Mouse (Mus musculus) hematopoietic multipotent progenitor cell, adult 10-12 weeks (in vitro differentiated cells): ENCODE data around the gene Tmem29. TPM values are rescaled to one million over a fixed set of nuclear protein-coding genes. Genes with fewer than 3 reads are reported as not detected.

Source experiments
- polyA plus RNA-seq: library from polyadenylated mRNA; stranded (reverse); fragments of >175 nt; gene quantifications from 2 replicates; pipeline ENCODE4 v1.2.3, GENCODE M21; 2012; ENCODE audit warnings: low replicate concordance

Gene Tmem29
- 0.39 and 1.4 TPM in 2 replicates for polyA plus RNA-seq

DNA sequence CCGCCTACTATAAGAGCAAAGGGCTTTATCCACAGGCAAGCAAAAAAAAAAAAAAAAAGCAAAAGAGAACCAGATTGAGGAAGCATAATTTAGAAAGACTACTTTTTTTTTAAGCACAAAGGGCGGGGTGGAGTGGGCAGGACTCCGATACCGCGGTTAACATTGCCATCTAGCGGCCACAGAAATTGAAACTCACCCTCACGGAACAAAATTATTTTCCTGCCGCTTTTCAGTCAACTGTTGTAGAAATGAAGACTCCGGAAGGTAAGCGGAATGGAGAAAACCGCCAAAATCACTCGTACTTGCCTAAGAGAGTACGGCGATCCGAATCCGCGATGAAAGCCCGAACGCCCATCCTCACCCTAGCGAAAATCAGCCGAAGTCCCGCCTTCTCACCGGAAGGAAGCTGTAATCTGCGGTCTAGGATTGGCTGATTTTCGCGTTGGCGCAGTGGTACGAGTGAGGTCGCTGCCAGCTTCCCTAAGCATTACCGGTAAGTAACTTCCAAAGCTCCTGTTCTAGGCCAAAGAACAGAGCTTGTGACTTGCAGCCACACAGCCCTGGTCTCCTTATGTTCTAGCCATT lies at the start of gene Tmem29:
Gene Tmem29 (minus strand): TSS at position 389 of the 585 bp plus-strand sequence.

Other genes with a start within 250 kb of the Tmem29 start
- 22.3 and 142 TPM in 2 replicates for gene Alas2, start 88.2 kb upstream of the Tmem29 start, polyA plus RNA-seq
- gene Pfkfb1, start 129.1 kb upstream of the Tmem29 start, polyA plus RNA-seq = 0.17 and 0.35 TPM in 2 replicates
- 1.1 and 1.6 TPM in 2 replicates for gene Apex2, start 130.7 kb upstream of the Tmem29 start, polyA plus RNA-seq
- gene Tro, start 198.4 kb upstream of the Tmem29 start, polyA plus RNA-seq = not detected in 2 replicates